Mouse (Mus musculus): ENCODE measurements around the gene Vps33a.

DNA sequence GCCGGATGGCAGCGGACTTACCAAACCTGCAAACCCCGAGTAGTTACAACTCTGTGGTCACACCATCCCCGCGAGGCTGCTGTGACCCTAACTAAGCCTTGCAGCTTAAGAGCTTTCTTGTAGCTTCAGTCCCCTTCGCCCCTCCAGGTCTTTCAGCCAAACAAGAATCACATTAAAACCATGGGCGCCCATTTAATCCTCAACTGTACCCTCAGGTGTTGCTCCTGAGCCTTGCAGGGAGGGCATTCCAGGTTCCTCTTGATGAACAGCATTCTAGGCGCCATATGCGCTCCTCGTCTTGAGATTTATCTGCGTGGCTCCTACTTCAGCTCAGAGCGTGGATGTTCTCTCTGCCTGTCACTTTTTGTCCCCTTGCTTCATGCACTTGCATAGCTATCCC is 63.9 kb downstream of the Vps33a start:
- TF ChIP-seq FLI1 (IDR thresholded peaks at IDR 0.05; ENCODE audit: low read length) (no peak), GATA1 (IDR thresholded peaks at IDR 0.05; ENCODE audit: borderline replicate concordance, low read length) (no peak)
